Mouse (Mus musculus) G1E (cell line): ENCODE data around the gene Ldlrap1. TPM values are rescaled to one million over a fixed set of nuclear protein-coding genes. Genes with fewer than 3 reads are reported as not detected.
A peak's percentile ranks its signal among the peaks of the same experiment; 100 is the strongest.

Experiments
- ATAC-seq: 2 replicates; pipeline ENCODE4 v1.8.0; 2016; ENCODE audit warnings: mild to moderate bottlenecking; ENCODE audit not compliant: insufficient number of reproducible peaks, poor library complexity, low FRiP score, severe bottlenecking; ENCODE audit errors: extremely low read depth
- DNase-seq: peaks from one replicate; pipeline ENCODE4 v3.0.0; 2012; ENCODE audit warnings: low spot score
- H3K27me3 ChIP-seq: 2 replicates; pipeline ENCODE4 v1.6.1; 2012; ENCODE audit warnings: mild to moderate bottlenecking, low read length, inconsistent platforms; ENCODE audit not compliant: insufficient read depth
- H3K36me3 ChIP-seq: replicated peaks from 2 replicates; pipeline ENCODE3; 2012; ENCODE audit warnings: mild to moderate bottlenecking, inconsistent platforms
- H3K4me1 ChIP-seq: 2 replicates; pipeline ENCODE4 v1.6.1; 2012; ENCODE audit warnings: low read depth, low read length, inconsistent platforms, mixed read lengths; ENCODE audit not compliant: insufficient read depth
- H3K4me3 ChIP-seq: 2 replicates; pipeline ENCODE4 v1.5.1; 2012; ENCODE audit warnings: low read depth, mild to moderate bottlenecking, inconsistent platforms, low read length, moderate library complexity, mixed read lengths
- H3K9me3 ChIP-seq: replicated peaks from 2 replicates; pipeline ENCODE4 v1.6.1; 2012; ENCODE audit warnings: inconsistent platforms
- CTCF ChIP-seq: IDR thresholded peaks from 2 replicates; pipeline ENCODE4 v1.5.1; 2012; ENCODE audit warnings: low read depth, low read length, inconsistent platforms, mixed read lengths
- GATA1 ChIP-seq: IDR thresholded peaks from 2 replicates; pipeline ENCODE4 v1.6.1; 2012; ENCODE audit warnings: borderline replicate concordance, low read length, inconsistent platforms, mixed read lengths
- GATA2 ChIP-seq: IDR thresholded peaks from 2 replicates; pipeline ENCODE4 v1.6.1; 2012; ENCODE audit warnings: low read depth, low read length, inconsistent platforms, borderline replicate concordance
- POLR2AphosphoS5 ChIP-seq: IDR thresholded peaks from 2 replicates; pipeline ENCODE4 v1.6.1; 2012; ENCODE audit warnings: low read depth, low read length, inconsistent platforms; ENCODE audit not compliant: insufficient replicate concordance
- TAL1 ChIP-seq: conservative IDR thresholded peaks from 2 replicates; pipeline ENCODE4 v1.6.1; 2012; ENCODE audit warnings: low read depth, low read length, inconsistent platforms, mixed read lengths
- polyA plus RNA-seq: library from polyadenylated mRNA; stranded (reverse); fragments of >175 nt; gene quantifications from 2 replicates; pipeline ENCODE4 v1.2.3, GENCODE M21; 2012
- total RNA-seq, 2 experiments: library from RNA; stranded (forward) in 1 of 2; stranded (reverse) in 1 of 2; fragments of 200-1000 nt in 1 of 2; fragments of >200 nt in 1 of 2; fragmentation: Nextera tagmentation in 1 of 2; gene quantifications; 2 replicates each; pipeline ENCODE4 v1.2.3; 2014 to 2017

The Ldlrap1 gene
- total and polyA plus RNA-seq, 3 experiments, result 9.4 to 23.3 (median 14.6) TPM

DNA sequence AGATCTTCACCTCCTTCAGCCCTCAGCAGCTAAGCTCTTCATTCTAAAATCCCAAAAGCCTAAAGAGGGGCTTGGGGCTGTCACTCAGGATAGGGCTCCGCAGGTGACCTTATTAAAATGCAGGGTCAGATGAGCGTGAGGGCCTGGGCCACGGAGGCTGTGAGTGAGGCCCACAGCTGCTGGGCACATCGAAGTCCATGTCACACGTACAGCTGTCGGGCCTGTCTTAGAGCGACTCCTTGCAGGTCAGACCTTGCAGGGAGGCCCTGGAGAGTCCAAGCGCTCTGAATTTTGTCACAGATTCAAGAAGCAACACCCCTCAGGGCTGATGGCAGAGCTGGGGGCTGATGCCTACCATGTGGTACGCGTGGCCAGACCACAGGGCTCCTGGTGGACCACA is 32.9 kb upstream of the Ldlrap1 start:
- H3K36me3 ChIP-seq, result peaks cover 59% of the 10 kb centered on the region

DNA sequence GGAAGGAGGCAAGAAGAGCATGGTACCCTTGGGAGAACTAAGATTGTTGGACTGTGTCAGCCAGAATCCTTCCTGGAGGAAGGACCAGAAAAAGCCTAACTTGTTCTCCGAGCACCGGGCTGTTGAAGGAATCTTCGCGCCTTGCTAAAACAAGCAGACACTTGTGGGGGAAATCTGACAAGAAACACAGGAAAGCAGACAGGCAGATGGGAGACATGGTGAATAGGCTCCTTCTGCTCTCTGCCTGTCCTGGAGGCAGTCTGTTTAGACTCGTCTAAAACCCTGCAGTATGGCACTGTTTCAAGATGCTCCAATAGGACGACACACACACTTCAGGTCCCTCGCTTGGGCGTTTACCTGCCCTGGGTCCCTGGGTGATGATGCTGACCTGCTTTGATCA is 32.3 kb upstream of the Ldlrap1 start:
- peaks cover 3% of the 10 kb centered on the region; the same call in 1 of the 2 replicates for H3K27me3 ChIP-seq
- no peak for ATAC-seq
- H3K4me1 ChIP-seq, result peaks cover 33% of the 10 kb centered on the region
- DNase-seq, result no peak
- no peak for TF ChIP-seq CTCF
- TF ChIP-seq GATA1, result no peak
- no peak for TF ChIP-seq GATA2
- no peak for TF ChIP-seq TAL1
- TF ChIP-seq POLR2AphosphoS5, result no peak
- H3K4me3 ChIP-seq, result no peak overlapping the region
- no peaks in the 10 kb centered on the region for H3K9me3 ChIP-seq
- peaks cover 53% of the 10 kb centered on the region for H3K36me3 ChIP-seq

More for the DNA sequence above, 32.9 kb upstream of the Ldlrap1 start:
- DNase-seq, result no peak
- Histone ChIP-seq H3K27me3 (peaks cover 3% of the 10 kb centered on the region; the same call in 1 of the 2 replicates), H3K4me1 (peaks cover 29% of the 10 kb centered on the region), H3K9me3 (no peaks in the 10 kb centered on the region), H3K4me3 (no peak overlapping the region)
- no peak for ATAC-seq
- TF ChIP-seq GATA1 (no peak), TAL1 (no peak), CTCF (no peak), GATA2 (no peak), POLR2AphosphoS5 (no peak)

DNA sequence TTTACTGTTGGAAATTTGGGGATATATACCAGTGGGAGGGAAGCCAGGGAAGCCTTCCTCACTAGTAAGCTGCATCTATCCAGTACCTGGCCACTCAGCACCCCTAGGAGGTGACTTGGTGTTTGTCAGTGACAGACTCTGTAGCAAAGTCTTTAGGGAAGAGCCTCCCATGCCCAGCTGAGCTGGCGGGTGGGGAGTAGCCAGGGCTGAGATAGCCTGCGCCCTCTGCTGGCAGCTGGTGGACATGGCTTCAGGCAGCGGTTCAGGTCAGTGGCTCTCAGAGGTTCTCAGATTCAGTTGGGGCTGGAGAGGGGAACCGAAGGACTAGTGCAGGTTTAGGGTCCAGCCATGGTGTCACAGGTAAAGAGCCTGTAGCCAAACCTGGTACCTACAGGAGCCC is 31.4 kb upstream of the Ldlrap1 start:
- DNase-seq, result peak; percentile 76
- Histone ChIP-seq H3K9me3 (no peaks in the 10 kb centered on the region), H3K27me3 (peaks cover 3% of the 10 kb centered on the region; the same call in 1 of the 2 replicates), H3K4me3 (no peak overlapping the region), H3K36me3 (peaks cover 45% of the 10 kb centered on the region), H3K4me1 (peaks cover 33% of the 10 kb centered on the region)
- no peak for TF ChIP-seq TAL1
- peak; percentile 97 for TF ChIP-seq CTCF
- no peak for TF ChIP-seq POLR2AphosphoS5
- ATAC-seq, result no peak

DNA sequence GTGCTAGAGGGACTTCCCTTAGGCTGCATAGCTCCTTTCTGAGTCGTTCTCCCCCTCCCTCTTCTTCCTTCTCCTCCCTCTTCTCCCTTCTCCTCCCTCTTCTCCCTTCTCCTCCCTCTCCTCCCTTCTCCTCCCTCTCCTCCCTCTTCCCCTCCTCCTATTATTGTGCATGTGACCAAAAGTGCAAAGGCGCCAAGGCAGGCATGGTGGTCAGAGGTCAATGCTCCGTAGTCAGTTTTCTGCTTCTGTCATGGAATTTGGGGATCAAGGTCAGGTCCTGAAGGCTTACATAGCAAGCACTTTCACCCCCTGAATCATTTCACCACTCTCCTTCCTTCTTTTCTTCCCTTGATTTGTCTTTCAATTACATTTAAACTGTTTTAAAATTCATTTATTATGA is 31.0 kb upstream of the Ldlrap1 start:
- Histone ChIP-seq H3K4me3 (no peak overlapping the region), H3K27me3 (peaks cover 3% of the 10 kb centered on the region; the same call in 1 of the 2 replicates), H3K9me3 (no peaks in the 10 kb centered on the region), H3K4me1 (peaks cover 33% of the 10 kb centered on the region), H3K36me3 (peaks cover 41% of the 10 kb centered on the region)
- DNase-seq (no peak), ATAC-seq (no peak)
- TF ChIP-seq GATA2, result no peak
- TF ChIP-seq TAL1, result no peak
- TF ChIP-seq POLR2AphosphoS5, result no peak
- no peak for TF ChIP-seq GATA1
- TF ChIP-seq CTCF, result no peak

DNA sequence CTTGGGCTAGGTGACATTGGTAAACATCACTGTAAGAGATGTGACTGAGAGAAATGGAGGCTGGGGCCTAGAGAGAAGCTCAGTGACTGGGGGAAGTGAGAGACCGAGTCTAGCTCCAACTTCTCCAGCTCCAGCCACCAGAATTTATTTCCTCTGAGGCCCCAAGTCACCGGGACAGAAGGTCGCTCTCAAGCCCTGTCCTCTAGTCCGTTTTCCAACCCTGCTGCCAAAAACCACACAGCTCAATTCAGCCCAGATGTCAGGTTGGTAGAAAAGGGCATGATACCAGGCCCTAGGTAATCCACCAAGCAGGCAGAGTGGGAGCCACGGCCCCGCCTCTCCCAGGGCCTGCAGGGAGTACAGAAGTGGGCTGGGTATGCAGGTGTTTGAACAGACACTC is 29.8 kb upstream of the Ldlrap1 start:
- ATAC-seq, result no peak
- peaks cover 37% of the 10 kb centered on the region for H3K4me1 ChIP-seq

DNA sequence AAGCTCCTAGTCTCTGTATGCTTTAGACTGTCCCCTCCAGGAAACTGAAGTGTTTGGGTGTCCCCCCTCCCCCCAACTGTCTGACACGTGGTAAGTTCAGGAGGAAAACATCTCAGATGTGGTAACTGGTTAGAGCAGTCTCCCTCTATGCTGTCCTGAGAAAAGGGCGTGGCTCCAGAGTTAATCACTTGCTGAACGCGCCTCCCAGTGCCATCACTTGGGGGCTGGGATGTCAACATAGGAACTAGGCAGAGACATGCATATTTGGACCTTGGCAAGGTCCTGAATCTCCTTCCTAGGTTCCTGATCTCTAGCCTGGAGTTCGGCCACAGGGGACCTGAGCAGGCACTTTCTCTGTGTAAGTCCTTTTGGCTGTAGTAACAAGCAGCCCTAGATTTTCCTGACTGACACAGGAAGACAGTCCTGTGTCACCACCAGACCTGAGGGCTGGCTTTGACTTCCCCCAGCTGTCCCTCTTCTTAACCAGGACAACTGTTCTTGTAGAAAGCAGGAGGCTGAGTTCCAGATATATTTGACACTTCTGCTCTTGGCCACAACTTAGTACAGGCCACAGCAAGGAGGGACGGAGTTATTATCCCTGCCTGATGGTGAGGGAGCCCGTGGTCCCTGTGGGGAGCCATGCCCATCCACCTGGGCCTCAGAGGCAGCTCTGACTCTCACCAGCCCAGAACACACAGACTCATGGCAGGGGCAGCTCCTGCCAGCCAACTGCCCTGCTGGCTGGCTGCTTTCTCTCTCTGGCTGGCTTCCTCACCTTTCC is 28.9 kb upstream of the Ldlrap1 start:
- ATAC-seq, result peak; percentile 40
- H3K36me3 ChIP-seq, result peaks cover 20% of the 10 kb centered on the region
- peaks cover 37% of the 10 kb centered on the region for H3K4me1 ChIP-seq
- H3K27me3 ChIP-seq, result peaks cover 12% of the 10 kb centered on the region
- DNase-seq, result peak; percentile 55
- no peaks in the 10 kb centered on the region for H3K9me3 ChIP-seq
- H3K4me3 ChIP-seq, result no peak overlapping the region
- TF ChIP-seq CTCF, result no peak
- no peak for TF ChIP-seq GATA1

More for the DNA sequence above, 29.8 kb upstream of the Ldlrap1 start:
- no peak for DNase-seq
- Histone ChIP-seq H3K9me3 (no peaks in the 10 kb centered on the region), H3K27me3 (peaks cover 5% of the 10 kb centered on the region; the same call in 1 of the 2 replicates), H3K4me3 (no peak overlapping the region), H3K36me3 (peaks cover 28% of the 10 kb centered on the region)
- TF ChIP-seq GATA1 (no peak), POLR2AphosphoS5 (no peak)
